Mouse (Mus musculus): ENCODE measurements at regions not wholly inside any gene's neighbourhood (a gene's known extent, or its start where the extent isn't known, plus 50 kb on each side); places are given as distances from the start of the nearest gene placed in this dataset.

- no peak for TF ChIP-seq POLR2A (IDR thresholded peaks at IDR 0.05; ENCODE audit: low read depth, low read length)
- TF ChIP-seq CTCF (IDR thresholded peaks at IDR 0.05; ENCODE audit: extremely low read depth, insufficient read depth, insufficient read length, insufficient replicate concordance), result no peak
These were observed 2118.7 kb downstream of the 9330182O14Rik start for GRCm38 (mm10) chr15:42252730-42253330.
